Mouse (Mus musculus) splenic B cell, adult 2 months (primary cell): Measurements from ENCODE around the gene Atg4a.

ENCODE experiments used
- DNase-seq: peaks from one replicate; pipeline ENCODE4 v3.0.0-alpha.2; 2011; ENCODE audit warnings: low read depth, low spot score
- H3K27me3 ChIP-seq: 2 replicates; pipeline ENCODE4 v1.6.1; 2012; ENCODE audit warnings: mild to moderate bottlenecking, low read length, moderate library complexity, mixed read lengths; ENCODE audit not compliant: control insufficient read depth, poor library complexity, insufficient read depth, severe bottlenecking
- H3K36me3 ChIP-seq: 2 replicates; pipeline ENCODE4 v1.6.1; 2012; ENCODE audit warnings: mild to moderate bottlenecking, low read length, moderate library complexity, mixed read lengths; ENCODE audit not compliant: control insufficient read depth, poor library complexity, insufficient read depth, severe bottlenecking

Gene Atg4a

GRCm38 (mm10) chrX:140956272-140956940 lies at the start of gene Atg4a, which contains the start of gene Psmd10:
Gene Atg4a, plus strand, starts transcription at chrX:140956907.
Gene Psmd10, minus strand, starts transcription at chrX:140956728.
- H3K36me3 ChIP-seq: no peaks in the 10 kb centered on the region
- no peaks in the 10 kb centered on the region for H3K27me3 ChIP-seq
- peak; percentile 94 for DNase-seq

DNA sequence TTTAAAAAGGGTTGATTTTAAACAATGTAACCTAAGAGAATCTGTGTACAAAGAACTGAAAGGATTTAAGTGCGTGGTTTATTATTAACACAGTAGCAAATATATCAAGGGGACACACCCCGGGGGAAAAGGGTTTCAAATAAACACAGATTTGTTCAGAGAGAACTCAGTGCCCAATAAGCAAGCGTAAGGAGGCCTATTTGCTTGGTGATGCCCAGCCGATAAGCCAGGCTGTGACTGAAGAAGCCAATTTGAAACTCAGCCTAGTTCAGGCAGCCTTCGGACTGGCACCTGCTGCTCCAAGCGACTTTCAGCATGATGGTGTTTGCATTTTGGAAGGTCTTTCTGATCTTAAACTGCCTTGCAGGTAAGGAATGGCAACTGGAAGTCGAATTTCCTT lies 49.3 kb upstream of the Atg4a start, which contains the start of gene Vsig1:
Gene Vsig1 (plus strand): TSS at position 249 of the 400 bp plus-strand sequence.
- Histone ChIP-seq H3K36me3 (no peaks in the 10 kb centered on the region), H3K27me3 (no peaks in the 10 kb centered on the region)
- no peak for DNase-seq

GRCm38 (mm10) chrX:140921321-140921720 lies 35.4 kb upstream of the Atg4a start:
- no peaks in the 10 kb centered on the region for H3K36me3 ChIP-seq
- no peaks in the 10 kb centered on the region for H3K27me3 ChIP-seq
- DNase-seq: no peak

GRCm38 (mm10) chrX:140932066-140932465 lies 24.6 kb upstream of the Atg4a start:
- no peaks in the 10 kb centered on the region for H3K27me3 ChIP-seq
- DNase-seq: no peak
- H3K36me3 ChIP-seq: no peaks in the 10 kb centered on the region

- no peak for DNase-seq
- Histone ChIP-seq H3K36me3 (no peaks in the 10 kb centered on the region), H3K27me3 (no peaks in the 10 kb centered on the region)
Observed at GRCm38 (mm10) chrX:140933263-140933662, 23.4 kb upstream of the Atg4a start.

- no peaks in the 10 kb centered on the region for H3K36me3 ChIP-seq
- no peak for DNase-seq
- H3K27me3 ChIP-seq: no peaks in the 10 kb centered on the region
Observed at GRCm38 (mm10) chrX:140936271-140936670, 20.4 kb upstream of the Atg4a start.

DNA sequence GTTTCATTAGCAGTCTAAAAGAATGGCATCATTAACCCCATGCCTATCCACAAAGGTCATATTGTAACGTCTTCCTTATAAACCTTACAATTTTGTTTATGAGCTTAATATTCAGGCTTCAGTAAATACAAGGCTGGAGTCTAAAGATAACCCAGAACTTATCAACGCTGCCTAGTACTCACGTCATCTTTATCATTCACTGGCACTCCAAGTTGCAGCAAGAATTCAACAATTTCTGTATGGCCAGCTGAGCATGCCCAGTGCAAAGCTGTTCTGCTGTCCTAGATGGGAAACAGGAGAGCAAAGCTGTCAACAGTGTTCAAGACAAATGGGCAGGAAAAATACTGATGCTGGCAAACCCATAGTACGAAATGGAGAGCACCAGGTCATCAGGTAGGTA lies 3.1 kb upstream of the Atg4a start:
- no peak for DNase-seq
- H3K36me3 ChIP-seq: no peaks in the 10 kb centered on the region
- no peaks in the 10 kb centered on the region for H3K27me3 ChIP-seq

DNA sequence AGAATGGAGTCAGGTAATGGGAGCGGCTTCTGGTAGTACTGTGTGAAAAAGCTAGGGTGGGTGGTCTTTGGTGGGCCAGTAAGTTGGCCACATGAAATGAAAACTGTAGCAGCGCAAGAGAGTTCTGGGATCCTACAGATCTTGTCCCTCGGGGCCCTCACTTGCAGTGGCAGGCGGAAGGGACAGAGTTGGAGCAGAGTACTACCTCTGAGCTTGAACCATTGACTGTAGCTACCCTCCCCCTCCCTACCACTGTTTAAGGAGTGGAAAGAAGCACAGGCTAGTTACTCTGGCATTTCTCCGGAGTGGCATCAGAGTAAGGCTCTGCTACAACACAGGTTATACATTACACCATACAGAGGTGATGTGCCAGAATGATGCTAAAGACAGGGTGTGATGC lies 252 bp downstream of the Atg4a start:
- no peaks in the 10 kb centered on the region for H3K36me3 ChIP-seq
- no peak for DNase-seq
- no peaks in the 10 kb centered on the region for H3K27me3 ChIP-seq

- no peak for DNase-seq
- no peaks in the 10 kb centered on the region for H3K27me3 ChIP-seq
- H3K36me3 ChIP-seq: no peaks in the 10 kb centered on the region
Observed at GRCm38 (mm10) chrX:140978943-140979342, 22.2 kb downstream of the Atg4a start.

- no peaks in the 10 kb centered on the region for H3K36me3 ChIP-seq
- no peak for DNase-seq
Observed at GRCm38 (mm10) chrX:140979546-140979945, 22.8 kb downstream of the Atg4a start.

DNA sequence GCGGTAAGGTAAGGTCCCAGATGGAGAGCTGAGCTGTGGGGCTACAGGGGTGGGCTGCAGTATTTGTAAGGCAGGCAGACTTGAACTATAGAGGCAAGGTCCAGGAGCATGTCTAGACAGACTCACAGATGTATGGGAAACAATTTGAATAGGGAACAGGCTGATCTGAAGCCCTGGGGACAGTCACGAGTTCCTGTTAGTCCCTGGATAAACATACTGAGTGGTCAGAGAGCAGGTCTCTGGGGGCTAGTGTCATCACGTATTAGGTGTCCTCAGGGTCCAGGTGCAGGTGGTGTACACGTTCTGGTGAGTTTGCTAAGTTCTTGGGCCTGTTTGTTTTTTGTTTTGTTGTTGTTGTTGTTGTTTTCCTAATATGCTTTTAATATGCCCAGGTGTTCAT lies 23.5 kb downstream of the Atg4a start:
- no peak for DNase-seq
- Histone ChIP-seq H3K36me3 (no peaks in the 10 kb centered on the region), H3K27me3 (no peaks in the 10 kb centered on the region)

More at GRCm38 (mm10) chrX:140979546-140979945, 22.8 kb downstream of the Atg4a start:
- no peaks in the 10 kb centered on the region for H3K27me3 ChIP-seq

DNA sequence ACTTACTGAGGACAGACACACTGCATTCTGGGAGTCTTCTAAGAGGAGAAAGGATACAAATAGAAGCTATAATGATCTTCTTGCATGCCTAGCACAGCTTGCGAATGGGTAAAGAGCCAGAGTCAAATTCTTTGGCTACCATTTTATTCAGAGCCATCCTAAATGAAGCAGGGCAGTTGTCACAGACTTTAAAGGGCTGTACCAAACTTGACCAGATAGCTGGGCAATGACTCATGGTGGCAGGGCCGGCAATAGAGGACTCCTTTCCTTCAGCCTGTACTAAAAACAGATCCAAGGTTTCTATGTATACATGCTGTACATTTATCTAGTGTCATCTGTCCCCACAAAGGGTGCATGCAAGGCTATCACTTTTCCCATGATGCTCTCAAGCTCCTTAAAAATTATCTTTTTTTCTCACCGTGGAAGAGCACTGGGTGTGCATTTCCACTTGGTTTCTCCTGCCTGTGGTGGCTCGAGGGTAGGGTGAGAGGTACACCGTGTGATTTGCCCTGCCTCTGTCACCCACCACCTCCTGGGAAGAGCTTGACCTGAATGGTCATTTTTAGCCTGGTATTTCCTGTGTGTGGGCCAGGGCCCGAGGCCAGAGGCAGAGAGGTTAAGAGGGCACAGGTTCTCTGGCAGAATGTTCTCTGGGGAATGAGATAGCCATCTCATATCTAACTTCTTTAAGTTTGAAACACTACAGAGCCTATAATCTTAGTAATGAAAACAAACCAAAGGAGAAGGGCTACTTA lies 26.7 kb downstream of the Atg4a start:
- Histone ChIP-seq H3K27me3 (no peaks in the 10 kb centered on the region), H3K36me3 (no peaks in the 10 kb centered on the region)
- no peak for DNase-seq

- Histone ChIP-seq H3K27me3 (no peaks in the 10 kb centered on the region), H3K36me3 (no peaks in the 10 kb centered on the region)
- DNase-seq: no peak
Observed at GRCm38 (mm10) chrX:140984795-140985194, 28.1 kb downstream of the Atg4a start.

GRCm38 (mm10) chrX:140985256-140985655 lies 28.5 kb downstream of the Atg4a start:
- H3K27me3 ChIP-seq: no peaks in the 10 kb centered on the region
- H3K36me3 ChIP-seq: no peaks in the 10 kb centered on the region
- no peak for DNase-seq

DNA sequence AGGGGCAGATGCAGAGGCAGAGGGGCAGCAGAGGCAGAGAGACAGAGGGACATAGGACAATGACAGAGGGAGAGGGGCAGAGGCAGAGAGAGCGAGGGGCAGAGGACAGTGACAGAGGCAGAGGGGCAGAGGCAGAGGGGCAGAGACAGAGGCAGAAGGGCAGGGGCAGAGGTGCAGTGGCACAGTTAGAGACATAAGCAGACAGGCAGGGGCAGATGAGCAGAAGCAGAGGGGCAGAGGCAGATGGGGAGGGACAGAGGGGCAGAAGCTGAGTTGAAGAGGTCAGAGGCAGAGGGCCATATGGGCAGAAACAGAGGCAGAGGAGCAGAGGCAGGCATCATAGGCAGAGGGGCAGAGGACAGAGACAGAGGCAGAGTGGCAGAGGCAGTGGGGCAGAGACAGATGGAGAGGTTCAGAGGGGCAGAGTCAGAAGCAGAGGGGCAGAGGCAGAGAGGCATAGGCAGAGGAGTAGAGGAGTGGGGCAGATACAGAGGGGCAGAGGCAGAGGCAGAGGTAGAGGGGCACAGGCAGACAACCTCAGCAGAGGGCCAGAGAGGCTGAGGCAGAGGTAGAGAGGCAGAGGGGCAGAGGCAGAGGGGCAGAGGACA lies 40.3 kb downstream of the Atg4a start:
- no peaks in the 10 kb centered on the region for H3K27me3 ChIP-seq
- DNase-seq: no peak
- H3K36me3 ChIP-seq: no peaks in the 10 kb centered on the region
